Mouse (Mus musculus) heart, adult 8-10 months (tissue): ENCODE measurements around the gene Tgif2lx1. TPM values are rescaled to one million over a fixed set of nuclear protein-coding genes. Genes with fewer than 3 reads are reported as not detected.
"Not testable (repeated sequence)": the region's sequence is repeated elsewhere in the genome, so short reads cannot be mapped to it uniquely, and the experiment has no call there.

Experiments used
- DNase-seq: peaks from one replicate; pipeline ENCODE4 v3.0.0; 2022; ENCODE audit warnings: low spot score
- total RNA-seq, 4 experiments: library from RNA; stranded (reverse); gene quantifications; 2 replicates each; pipeline ENCODE4 v1.2.4; 2022

Tgif2lx1 gene
- total RNA-seq: not detected

GRCm38 (mm10) chrX:118480637-118481036, at the start of gene Tgif2lx1:
TSS of gene Tgif2lx1 (minus strand) at chrX:118480737.
- not testable (repeated sequence) for DNase-seq

Other genes starting within 250 kb of the Tgif2lx1 start
- not detected for gene Tgif2lx2, start 53.5 kb downstream of the Tgif2lx1 start, total RNA-seq